Mouse (Mus musculus) lung, adult 2 months (tissue): ENCODE results near the gene Sh2b1. TPM values are rescaled to one million over a fixed set of nuclear protein-coding genes. Genes with fewer than 3 reads are reported as not detected.
A peak's percentile ranks its signal among the peaks of the same experiment; 100 is the strongest.

Source experiments
- DNase-seq: peaks from one replicate; pipeline ENCODE4 v3.0.0; 2022
- H3K4me1 ChIP-seq: fragments of 200-500 bp; 2 replicates; pipeline ENCODE4 v1.6.1; 2011; ENCODE audit warnings: low read length; ENCODE audit not compliant: control insufficient read depth, insufficient read depth
- H3K4me3 ChIP-seq: fragments of 200-500 bp; replicated peaks from 2 replicates; pipeline ENCODE3; 2011; ENCODE audit warnings: low read depth, mild to moderate bottlenecking, control low read depth, low read length; ENCODE audit errors: extremely low read depth
- CTCF ChIP-seq: fragments of 200-500 bp; IDR thresholded peaks from 2 replicates; pipeline ENCODE4 v1.5.1; 2011; ENCODE audit warnings: mild to moderate bottlenecking, low read length, control low read depth; ENCODE audit not compliant: insufficient read depth
- POLR2A ChIP-seq: fragments of 200-500 bp; IDR thresholded peaks from 2 replicates; pipeline ENCODE4 v1.6.1; 2011; ENCODE audit warnings: low read depth, mild to moderate bottlenecking, control low read depth, low read length, borderline replicate concordance; ENCODE audit errors: extremely low read depth
- WGBS: fragments of 180-500 bp; shearing (Covaris S2); methylation state at CpG from one replicate; pipeline ENCODE4 v1.1.7; 2018; 5-methylcytosine and 5-hydroxymethylcytosine counted together
- polyA plus RNA-seq: library from polyadenylated mRNA; depleted of rRNA; stranded (reverse); fragments of >200 nt; gene quantifications from 2 replicates; pipeline ENCODE4 v1.2.3, GENCODE M21; 2012

Gene Sh2b1
- polyA plus RNA-seq, 1 experiment = 62.4 TPM

DNA sequence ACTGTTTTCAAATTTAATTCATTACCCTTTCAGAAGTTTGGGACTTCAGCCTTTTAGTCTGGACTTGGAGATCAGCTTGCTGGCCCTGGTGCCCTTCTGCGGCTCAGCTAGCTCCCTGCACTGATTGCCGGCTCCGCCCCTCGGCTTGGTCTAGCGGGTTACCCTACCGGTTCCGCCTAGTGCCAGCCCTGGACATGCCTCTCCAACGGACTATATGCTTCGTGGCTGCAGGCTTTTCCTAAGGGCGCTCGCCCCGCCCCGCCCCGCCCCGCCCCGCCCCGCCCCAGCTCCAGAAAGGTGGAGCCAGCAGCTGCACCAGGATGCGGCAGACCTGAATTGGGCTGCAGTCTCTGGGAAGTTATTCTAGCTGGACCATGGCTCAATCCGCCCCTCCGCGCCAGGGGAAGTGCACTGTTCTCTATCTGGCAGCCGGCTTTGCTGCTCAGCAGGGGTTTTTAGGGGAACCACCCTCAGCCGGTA lies 7.2 kb upstream of the Sh2b1 start:
- TF ChIP-seq CTCF = no peak
- peak; percentile 46; the same call in 1 of the 2 replicates for TF ChIP-seq POLR2A
- H3K4me3 ChIP-seq = peak overlapping the region; percentile 47
- peak; percentile 76 for DNase-seq
- no peaks in the 10 kb centered on the region for H3K4me1 ChIP-seq
- WGBS = under 1% methylated on average over 23 of the region's 23 CpGs

DNA sequence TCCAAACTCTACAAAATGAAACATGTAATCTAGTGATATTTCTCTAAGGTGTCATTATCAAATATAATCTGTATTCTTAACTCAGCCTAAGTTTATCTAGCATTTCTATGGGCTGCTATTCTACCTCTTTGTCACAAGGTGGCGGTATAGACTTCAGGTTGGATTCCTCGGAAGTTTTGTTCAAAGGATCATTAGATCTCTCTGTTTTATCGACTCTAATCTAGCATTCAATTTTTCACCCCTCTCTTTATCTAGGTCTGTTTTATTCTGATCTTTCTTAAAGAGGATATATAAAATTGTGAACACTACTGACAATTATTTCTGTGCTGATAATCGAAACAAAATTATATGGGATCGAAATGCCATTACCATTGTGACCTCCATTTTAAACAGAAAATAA lies 6.5 kb upstream of the Sh2b1 start:
- TF ChIP-seq POLR2A (no peak), CTCF (peak; percentile 20; the same call in 1 of the 2 replicates)
- H3K4me3 ChIP-seq = peak overlapping the region; percentile 50
- 18% methylated on average over 5 of the region's 5 CpGs for WGBS
- H3K4me1 ChIP-seq = no peaks in the 10 kb centered on the region
- DNase-seq = no peak

DNA sequence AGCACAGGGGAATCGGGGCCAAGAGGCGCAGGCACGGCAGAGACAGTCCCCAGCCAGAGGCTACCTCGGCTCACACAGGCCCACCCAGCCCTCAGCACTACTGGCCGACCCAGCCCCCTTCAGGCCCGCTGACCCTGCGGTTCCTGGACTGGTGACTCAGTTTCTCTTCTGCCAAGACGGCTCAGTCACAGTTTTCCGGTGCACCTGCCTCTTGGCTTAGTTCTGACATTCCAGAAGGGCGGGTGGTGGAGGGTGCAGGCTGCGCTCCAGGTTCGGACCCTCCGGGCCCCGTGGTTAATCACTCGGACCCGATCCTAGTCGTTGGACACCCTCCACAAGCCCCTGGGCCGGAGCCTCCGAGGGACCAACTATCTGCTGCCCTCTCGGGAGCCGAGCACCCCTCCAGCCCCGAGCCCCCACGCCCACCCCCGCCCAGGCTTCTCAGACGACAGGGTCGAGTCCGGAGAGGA lies 703 bp downstream of the Sh2b1 start:
- peak; percentile 44 for DNase-seq
- WGBS = 2% methylated on average over 27 of the region's 27 CpGs
- TF ChIP-seq CTCF = no peak
- TF ChIP-seq POLR2A = no peak

DNA sequence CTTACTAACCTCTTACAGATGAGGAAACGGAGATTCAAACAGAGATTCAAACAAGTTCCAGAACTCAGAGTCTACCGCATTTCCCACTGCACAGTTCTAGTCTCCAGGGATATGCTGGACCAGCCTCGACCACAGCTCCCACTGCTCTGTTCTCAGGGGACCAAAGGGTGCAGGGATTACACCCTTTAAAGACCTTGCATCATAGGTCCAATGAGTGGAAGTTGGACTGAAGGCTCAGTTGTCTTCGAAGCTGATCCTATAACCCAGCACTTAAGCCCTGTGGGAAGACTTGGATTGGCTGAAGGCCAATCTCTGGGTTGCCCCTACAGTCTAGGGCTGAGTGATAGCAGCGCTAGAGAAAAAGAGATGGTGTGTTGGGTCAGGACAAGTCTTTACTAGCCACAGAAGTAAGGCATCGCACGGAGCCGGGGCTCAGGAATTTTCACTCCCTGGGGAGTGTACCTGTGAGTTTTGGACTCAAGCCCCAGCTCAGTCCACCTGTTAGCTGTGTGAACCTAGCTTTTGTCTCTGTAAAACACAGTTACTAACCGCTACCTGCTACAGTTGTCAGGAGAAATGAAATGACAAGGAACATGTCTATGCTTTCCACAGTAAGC lies 1.6 kb downstream of the Sh2b1 start:
- no peak for TF ChIP-seq CTCF
- no peak for TF ChIP-seq POLR2A
- no peak overlapping the region for H3K4me3 ChIP-seq
- WGBS = 65% methylated on average over 9 of the region's 9 CpGs
- H3K4me1 ChIP-seq = peaks cover 6% of the 10 kb centered on the region
- no peak for DNase-seq

More for the DNA sequence above, 703 bp downstream of the Sh2b1 start:
- peak overlapping the region; percentile 85 for H3K4me3 ChIP-seq
- peaks cover 6% of the 10 kb centered on the region for H3K4me1 ChIP-seq

DNA sequence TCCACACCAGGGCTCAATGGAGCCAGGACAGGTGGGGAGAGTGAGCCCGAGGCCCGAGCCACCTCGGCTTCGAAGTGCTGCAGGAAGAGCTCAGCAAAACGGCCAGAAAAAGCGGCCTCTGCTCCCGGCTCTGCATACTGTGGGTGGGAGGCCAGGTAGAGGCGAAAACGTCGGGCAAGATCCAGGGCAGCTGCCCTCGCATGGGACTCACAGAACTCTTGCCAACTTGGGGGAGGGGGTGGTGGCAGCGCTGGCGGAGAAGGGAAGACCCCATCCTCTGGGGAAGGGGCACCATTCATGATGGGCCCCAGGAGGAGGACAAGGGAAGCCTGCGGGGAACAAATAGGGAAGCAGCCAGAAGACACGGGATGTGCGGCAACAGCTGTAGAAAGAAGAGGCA lies 2.5 kb downstream of the Sh2b1 start:
- no peak overlapping the region for H3K4me3 ChIP-seq
- WGBS = 79% methylated on average over 16 of the region's 16 CpGs
- H3K4me1 ChIP-seq = peaks cover 6% of the 10 kb centered on the region
- TF ChIP-seq POLR2A (no peak), CTCF (no peak)
- DNase-seq = no peak

DNA sequence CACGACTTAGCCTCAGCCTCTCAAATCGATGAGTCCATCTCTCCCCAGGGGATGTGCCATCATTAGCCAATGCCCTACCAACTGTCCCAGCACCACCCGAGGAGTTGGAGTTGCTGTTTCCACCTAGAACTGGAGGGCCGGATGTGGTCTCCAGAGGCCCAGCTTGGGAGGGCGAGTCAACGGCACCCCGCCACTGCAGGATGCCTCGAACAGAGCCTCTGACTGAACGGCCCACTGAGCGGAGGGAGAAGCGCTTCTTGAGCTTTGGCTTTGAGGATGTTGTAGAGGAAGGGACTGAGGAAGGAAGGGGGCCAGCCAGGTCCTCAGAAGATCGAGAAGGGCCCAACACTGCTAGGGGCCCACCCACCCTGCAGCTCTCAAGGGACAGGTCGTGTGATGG lies 2.9 kb downstream of the Sh2b1 start:
- DNase-seq = no peak
- H3K4me1 ChIP-seq = peaks cover 6% of the 10 kb centered on the region

DNA sequence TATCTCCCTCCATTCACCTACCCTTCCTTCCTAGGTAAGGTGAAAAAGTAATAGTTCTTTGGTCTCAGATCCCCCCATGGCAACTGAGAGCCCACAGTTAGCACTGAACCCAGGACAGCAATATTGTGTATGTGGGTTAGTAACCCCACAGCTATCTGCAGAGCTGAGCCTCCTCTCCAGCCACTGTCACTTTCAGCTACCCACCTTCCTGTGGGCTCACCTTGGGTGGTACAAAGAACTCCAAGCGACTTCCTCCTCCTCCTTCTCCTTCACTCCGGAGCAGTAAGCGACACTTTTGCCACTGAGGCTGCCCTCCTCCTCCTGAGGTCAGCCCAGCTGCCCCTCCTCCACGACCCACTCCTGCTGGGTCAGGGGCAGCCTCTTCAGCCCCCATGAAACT lies 3.4 kb downstream of the Sh2b1 start:
- Histone ChIP-seq H3K4me1 (peaks cover 6% of the 10 kb centered on the region), H3K4me3 (no peak overlapping the region)
- TF ChIP-seq CTCF (no peak), POLR2A (no peak)
- DNase-seq = no peak
- 56% methylated on average over 4 of the region's 4 CpGs for WGBS

More for the DNA sequence above, 2.9 kb downstream of the Sh2b1 start:
- 74% methylated on average over 13 of the region's 13 CpGs for WGBS
- TF ChIP-seq CTCF = no peak
- no peak for TF ChIP-seq POLR2A
- H3K4me3 ChIP-seq = no peak overlapping the region

DNA sequence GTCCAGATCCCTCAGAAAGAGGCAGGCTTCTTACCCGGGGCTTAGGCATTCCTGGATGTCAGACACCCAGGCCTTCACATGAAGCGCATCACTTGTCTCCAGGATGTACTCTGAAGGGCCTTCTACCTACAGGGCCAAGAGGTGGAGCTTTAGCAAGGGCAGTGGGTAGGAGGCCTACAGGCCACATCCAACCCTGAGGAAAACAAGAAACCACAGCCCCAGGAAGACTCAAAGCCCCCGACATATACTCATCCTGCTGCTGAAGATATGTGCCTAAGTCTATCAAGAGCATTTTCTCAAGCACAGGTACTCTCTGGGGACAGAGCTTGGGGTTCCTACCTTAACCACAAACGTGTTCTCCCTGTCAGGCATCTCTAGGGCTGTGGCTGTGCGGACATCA lies 3.9 kb downstream of the Sh2b1 start:
- no peak overlapping the region for H3K4me3 ChIP-seq
- 82% methylated on average over 5 of the region's 5 CpGs for WGBS
- no peak for DNase-seq
- TF ChIP-seq CTCF (no peak), POLR2A (no peak)
- peaks cover 6% of the 10 kb centered on the region for H3K4me1 ChIP-seq

DNA sequence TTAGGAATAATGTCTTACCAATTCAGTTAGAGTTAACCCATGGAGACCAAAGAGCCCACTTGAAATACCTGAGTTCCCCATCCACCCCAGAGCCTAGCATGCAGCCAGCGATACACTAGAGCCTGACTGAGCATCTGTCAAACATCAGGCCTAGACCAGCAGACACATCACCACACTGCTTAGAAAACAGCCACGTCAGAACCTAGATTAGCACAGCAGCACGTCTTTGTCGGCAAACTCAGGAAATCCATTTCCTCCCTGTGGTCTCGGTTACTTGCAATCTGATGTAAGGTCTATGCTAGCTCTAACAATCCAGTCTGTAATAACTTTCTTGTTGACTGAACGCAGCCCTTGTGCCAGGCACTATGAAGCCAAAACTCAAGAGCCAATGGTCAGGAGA lies 5.1 kb downstream of the Sh2b1 start:
- 57% methylated on average over 6 of the region's 6 CpGs for WGBS
- Histone ChIP-seq H3K4me1 (peaks cover 10% of the 10 kb centered on the region), H3K4me3 (no peak overlapping the region)
- TF ChIP-seq POLR2A (no peak), CTCF (no peak)
- no peak for DNase-seq
